8 mouse cellular contexts compared by ENCODE assay signal in genomic region chr1:132417319-132418251, GRCm38 (mm10). TPM values are rescaled to one million over a fixed set of nuclear protein-coding genes. Genes with fewer than 3 reads are reported as not detected.
DNase-seq lines count a peak whose midpoint lies in the region; ATAC-seq lines count a peak whose summit lies in the region.

Gene Dstyk (plus strand): TSS chr1:132417555.

- under 1% methylated on average over 80 of the region's 85 CpGs for WGBS in hindbrain, embryonic 15.5 days

- no peaks in the 10 kb centered on the region for H3K9me3 ChIP-seq in hindbrain, embryonic 15.5 days

- peaks cover 20% of the 10 kb centered on the region for H3K4me1 ChIP-seq in hindbrain, embryonic 15.5 days (replicated peaks)

- ATAC-seq in hindbrain, embryonic 15.5 days (ENCODE audit: low FRiP score, low read depth): peak; percentile 98

- peak within 1 kb of the TSS; percentile 53 for H3K4me3 ChIP-seq in hindbrain, embryonic 15.5 days

- peak; percentile 86 for DNase-seq in T-cell, adult 2 months (ENCODE audit: low spot score)
- DNase-seq in cerebellum, postnatal 36 days: peak; percentile 88 to 90
- peak; percentile 90 to 93 for DNase-seq in frontal cortex, postnatal 36 days (ENCODE audit: low spot score in 2 of 2)
- peak; percentile 85 for DNase-seq in left cerebral cortex, adult 11 months (ENCODE audit: low spot score)
- DNase-seq in lung, postnatal 4 days: peak; percentile 95 to 97
- peak; percentile 88 for DNase-seq in retina, postnatal 7 days (ENCODE audit: low read depth, low spot score)
- peak; percentile 82 for DNase-seq in urinary bladder, adult 2 months (ENCODE audit: low spot score)

- H3K27ac ChIP-seq in hindbrain, embryonic 15.5 days (replicated peaks): peak within 1 kb of the TSS; percentile 88

- H3K27me3 ChIP-seq in hindbrain, embryonic 15.5 days: no peaks in the 10 kb centered on the region

- H3K9ac ChIP-seq in hindbrain, embryonic 15.5 days: peak within 1 kb of the TSS; percentile 63

- peak within 1 kb of the TSS; percentile 68 for H3K4me2 ChIP-seq in hindbrain, embryonic 15.5 days

- no peaks in the 10 kb centered on the region for H3K36me3 ChIP-seq in hindbrain, embryonic 15.5 days

RNA-seq across cellular contexts. Expression of gene Dstyk, which starts in this region (rescaled TPM):
- polyA plus RNA-seq in hindbrain, embryonic 15.5 days (2015; fragmentation: Nextera tagmentation; extraction: Ambion mirVana): 8.6 and 9.9 TPM in 2 replicates
- polyA plus RNA-seq in urinary bladder, adult 2 months (2012; rRNA removed): 20.2 and 20.8 TPM in 2 replicates

Comparison
In these comparisons a context has a peak if more than half of its experiments do, and no peak if none do; other contexts are left out.
1. Peak in every context shown above with its lines: DNase-seq, ATAC-seq, H3K4me3 ChIP-seq and H3K27ac ChIP-seq.